Mouse (Mus musculus) heart, adult 18-20 months (tissue): ENCODE measurements around the gene Zswim8. TPM values are rescaled to one million over a fixed set of nuclear protein-coding genes. Genes with fewer than 3 reads are reported as not detected.

Experiments used
- DNase-seq, 2 experiments: peaks; one replicate each; pipeline ENCODE4 v3.0.0; 2021 to 2022; ENCODE audit warnings: mixed read lengths in 1 of 2
- total RNA-seq, 2 experiments: library from RNA; stranded (reverse); gene quantifications; 2 replicates each; pipeline ENCODE4 v1.2.3; 2021

Zswim8 gene
- total RNA-seq, 2 experiments from 2014 or later, result 28.5 to 36.0 TPM

- peak in 1 of 2 experiments; percentile 57 for DNase-seq
Observed at GRCm38 (mm10) chr14:20730853-20731602, 23.7 kb downstream of the Zswim8 start.

DNA sequence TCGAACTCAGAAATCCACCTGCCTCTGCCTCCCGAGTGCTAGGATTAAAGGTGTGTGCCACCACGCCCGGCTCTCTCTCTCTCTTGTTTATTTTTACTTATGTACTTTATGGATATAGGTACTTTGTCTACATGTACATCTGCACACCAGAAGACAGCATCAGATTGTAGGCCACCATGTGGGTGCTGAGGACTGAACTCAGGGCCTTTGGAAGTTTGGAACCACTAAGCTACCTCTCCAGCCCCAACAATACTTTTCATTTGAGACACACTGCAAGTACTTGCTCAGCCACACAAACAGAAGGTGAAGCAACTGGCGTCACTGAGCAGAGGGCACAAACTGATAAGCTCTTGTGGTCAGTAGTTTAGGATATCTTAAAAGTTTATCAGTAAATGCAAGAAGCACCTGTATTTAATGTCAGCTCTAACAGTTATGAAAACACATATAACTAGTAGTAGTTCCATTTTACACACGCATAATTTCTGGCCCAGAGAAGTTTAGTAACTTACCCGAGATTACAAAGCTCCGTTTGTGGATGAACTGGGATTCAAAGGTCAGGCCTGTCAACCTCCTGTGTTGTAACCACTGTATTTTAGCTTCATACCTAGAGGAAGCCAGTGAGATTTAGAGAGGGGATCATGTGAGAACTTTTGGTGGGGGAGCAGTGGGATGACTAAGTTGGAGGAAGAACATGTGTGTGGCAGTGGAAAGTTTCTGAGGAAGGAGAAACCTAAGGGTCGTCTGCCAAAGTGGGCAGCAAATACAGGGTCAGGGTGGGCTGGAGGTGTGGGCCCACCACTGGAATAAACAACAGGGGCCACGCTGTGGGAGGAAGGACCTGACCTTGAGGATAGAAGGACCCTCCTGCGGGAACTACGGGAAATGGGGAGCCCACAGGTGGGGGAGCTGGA is 25.9 kb downstream of the Zswim8 start:
- DNase-seq, result no peak

DNA sequence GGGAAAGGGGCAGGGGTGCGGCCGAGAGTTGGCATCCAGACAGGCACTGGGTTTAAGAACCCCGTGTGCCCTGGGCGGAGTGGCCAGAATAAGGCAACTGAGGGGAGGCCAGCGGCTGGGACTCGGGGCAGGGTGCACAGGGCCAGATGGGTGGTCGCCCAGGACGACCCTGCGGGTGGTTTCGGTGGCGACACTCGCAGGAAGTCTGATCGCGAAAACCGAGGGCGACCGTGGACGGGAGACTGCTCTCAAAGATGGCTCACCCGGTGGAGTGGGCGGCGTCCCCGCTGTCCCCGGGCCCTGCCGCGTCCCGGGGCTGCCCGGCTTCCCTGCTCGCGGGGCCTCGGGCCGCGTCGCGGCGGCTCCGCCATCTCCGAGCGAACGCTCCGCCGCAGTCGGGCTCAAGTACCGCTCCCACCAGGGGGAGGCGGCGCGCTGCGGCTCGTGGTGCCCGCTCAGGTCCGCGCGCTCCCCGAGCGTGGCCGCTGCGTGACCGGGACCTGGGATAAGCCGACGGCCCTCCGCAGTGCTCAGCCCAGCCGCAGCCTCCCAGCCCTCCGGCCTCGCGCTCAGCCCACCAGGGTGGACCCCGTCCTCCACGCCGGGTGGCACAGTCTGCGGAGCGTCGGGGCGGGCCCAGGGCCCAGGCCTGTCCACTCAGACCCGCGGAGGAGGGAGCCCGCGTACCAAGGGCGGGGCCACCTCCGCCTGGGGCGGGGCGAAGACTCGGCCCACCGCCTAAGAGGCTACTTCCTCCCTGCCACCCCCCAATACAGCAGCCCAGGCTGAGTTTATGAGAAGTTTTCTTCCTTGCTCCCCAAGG is 26.8 kb downstream of the Zswim8 start, which contains the start of gene Ndst2:
Ndst2 (minus strand) TSS at position 611 of the 823 bp plus-strand sequence.
- peak; percentile 91 to 94 for DNase-seq

- DNase-seq, result no peak
Observed at GRCm38 (mm10) chr14:20735052-20735451, 27.7 kb downstream of the Zswim8 start.

DNA sequence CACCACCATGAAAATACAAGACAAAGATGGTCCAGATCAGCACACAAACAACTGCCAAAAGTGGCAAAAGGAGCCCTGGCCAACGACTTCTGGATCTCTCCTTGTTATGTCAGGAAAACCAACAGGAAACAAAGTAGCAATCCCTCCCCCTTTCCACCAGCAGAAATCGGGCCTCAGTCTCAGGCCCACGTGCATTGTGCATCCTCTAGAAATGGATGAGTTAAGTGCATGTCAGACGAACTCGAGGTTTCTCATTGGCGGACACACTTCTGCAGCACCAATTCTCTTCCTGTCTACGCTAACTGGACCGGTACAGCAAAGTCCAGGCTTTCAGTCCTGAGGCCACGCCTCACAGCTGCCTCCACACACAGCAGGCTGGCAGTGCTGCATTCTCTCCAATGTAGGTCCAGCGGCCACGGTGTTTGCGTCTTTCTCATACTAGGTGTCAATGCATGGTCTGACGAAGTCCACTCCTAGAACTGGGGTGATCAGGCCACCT is 28.6 kb downstream of the Zswim8 start:
- DNase-seq, result no peak

GRCm38 (mm10) chr14:20737306-20737705 is 30.0 kb downstream of the Zswim8 start:
- peak; percentile 65 to 77 for DNase-seq

GRCm38 (mm10) chr14:20738511-20738910 is 31.2 kb downstream of the Zswim8 start:
- DNase-seq, result no peak

DNA sequence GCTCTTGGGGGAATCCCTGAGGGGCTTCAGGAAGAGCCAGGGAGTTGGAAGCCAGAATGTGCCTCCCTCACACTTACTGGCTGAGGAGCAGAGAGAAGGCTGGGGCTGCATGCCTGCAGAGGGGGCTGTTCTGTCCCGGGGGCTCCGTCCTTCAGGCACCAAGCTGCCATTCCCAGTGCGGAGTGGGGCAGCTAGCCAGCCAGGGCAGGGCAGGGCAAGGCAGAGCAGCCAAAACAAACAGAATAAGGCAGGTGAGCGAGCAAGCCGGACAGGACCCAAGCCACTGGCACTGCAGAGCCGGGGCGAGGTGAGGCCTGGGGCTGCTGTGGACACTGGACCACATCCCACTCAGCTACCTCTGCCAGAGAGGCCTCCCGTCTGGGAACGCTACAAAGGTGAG is 33.9 kb downstream of the Zswim8 start:
- DNase-seq, result no peak

DNA sequence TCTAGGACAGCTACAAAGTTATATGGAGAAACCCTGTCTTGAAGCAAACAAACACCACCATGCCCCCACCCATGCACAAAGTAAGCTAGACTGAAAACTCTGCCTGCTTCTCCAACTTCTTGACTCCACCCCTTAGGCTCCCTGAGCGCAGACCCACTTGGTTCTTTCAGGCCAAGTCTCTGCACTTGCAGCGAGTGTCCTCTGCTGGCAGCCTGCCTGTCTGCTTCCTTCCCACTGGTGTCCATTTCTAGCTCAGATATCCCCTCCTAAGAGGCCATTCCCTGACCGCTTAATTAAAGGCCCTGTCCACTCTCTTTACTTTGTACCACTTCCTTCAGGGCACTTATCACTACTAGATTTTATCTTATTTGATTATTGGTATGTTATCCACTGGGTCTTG is 36.3 kb downstream of the Zswim8 start:
- no peak for DNase-seq

DNA sequence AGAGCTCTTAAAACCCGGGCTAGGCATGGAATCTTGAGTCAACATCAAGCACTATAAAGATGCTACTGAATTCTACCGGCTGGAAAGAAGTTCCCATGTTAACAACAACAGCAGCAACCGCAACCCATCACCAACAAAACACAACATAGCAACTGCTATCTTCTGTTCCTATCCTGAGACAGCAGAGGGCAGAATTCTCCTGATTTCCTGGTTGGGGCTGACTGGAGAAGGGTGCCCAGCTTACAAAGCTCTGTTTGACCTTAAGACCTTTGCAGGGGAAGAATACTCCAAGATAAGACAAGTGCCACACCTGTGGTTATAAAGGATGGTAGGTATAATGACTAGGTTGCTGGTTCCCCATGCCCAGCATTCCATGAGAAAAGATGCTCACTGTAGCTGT is 39.6 kb downstream of the Zswim8 start:
- DNase-seq, result no peak

GRCm38 (mm10) chr14:20748388-20748787 is 41.0 kb downstream of the Zswim8 start:
- DNase-seq, result no peak

DNA sequence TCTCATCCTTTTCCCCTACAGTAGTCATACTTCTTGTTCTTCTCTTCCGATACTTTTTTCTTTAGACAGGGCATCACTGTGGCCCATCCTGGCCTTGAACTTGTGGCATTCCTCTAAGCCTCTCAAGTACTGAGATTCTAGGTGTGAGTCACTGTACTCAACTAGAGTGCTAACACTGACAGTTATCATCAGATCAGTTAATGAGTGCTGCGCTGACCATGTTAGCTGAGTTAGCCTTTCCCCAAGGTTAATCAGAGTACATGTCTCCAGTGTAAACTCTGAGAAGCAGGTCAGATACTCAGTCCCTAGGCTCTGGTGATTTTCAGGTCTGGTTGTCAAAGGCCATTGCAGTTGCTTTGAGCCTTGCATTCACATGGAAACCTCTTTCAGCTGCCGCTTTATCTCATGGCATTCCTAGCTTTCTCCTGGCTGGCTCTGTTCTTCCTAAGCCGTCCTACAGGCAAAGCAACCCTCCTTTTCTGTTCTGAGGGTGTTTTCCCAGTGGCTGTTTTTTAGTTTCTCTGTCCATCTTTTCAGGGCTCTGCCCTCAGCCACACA is 42.2 kb downstream of the Zswim8 start:
- no peak for DNase-seq

- DNase-seq, result no peak
Observed at GRCm38 (mm10) chr14:20750503-20750902, 43.2 kb downstream of the Zswim8 start.

GRCm38 (mm10) chr14:20753792-20754191 is 46.4 kb downstream of the Zswim8 start:
- no peak for DNase-seq

DNA sequence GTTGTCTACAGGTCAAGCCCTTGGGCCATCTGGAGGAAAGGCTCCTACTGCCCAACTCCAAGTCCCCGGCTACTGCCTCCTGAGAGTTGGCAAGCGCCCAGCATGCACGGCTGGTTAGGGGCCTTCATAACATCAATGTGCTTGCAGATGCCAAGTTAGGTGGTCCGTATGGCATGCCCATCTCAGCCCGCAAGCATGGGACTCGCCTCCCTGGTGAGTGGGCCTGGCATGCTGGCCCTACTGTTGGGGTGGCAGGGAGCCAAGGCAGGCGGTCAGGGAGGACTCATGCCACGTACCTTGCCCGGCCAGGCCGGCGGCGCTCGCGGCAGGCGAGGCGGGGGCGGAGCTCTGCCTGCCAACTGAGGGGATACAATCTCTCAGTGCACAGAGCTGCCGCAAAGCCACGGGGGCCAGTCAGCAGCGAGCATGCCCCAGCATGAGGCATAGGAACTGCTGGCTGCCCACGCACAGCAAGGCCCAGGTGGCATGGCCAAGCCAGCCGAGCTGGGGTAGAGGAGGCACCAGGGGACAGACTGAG is 50.1 kb downstream of the Zswim8 start:
- DNase-seq, result peak; percentile 47 to 53

GRCm38 (mm10) chr14:20758768-20759435 is 51.5 kb downstream of the Zswim8 start:
- no peak for DNase-seq

DNA sequence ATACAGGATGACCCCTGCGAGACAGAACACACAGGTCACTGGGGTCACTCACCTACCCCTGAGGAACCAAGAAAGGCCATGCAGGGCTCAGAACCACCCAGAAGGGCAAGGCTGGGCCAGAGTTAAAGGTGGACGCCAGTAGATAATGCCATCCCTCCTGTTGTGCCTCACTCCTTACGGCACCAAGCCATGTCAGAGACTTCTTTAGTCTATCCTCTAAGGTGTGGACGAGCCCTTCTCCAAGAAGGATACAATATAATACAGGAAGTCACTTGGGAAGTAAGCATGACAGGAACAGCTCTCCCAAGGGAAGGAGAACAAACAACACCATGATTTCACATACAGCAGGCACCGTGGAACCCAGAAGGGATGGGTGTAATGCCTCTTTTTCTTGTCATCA is 57.6 kb downstream of the Zswim8 start:
- peak; percentile 26 to 33 for DNase-seq

DNA sequence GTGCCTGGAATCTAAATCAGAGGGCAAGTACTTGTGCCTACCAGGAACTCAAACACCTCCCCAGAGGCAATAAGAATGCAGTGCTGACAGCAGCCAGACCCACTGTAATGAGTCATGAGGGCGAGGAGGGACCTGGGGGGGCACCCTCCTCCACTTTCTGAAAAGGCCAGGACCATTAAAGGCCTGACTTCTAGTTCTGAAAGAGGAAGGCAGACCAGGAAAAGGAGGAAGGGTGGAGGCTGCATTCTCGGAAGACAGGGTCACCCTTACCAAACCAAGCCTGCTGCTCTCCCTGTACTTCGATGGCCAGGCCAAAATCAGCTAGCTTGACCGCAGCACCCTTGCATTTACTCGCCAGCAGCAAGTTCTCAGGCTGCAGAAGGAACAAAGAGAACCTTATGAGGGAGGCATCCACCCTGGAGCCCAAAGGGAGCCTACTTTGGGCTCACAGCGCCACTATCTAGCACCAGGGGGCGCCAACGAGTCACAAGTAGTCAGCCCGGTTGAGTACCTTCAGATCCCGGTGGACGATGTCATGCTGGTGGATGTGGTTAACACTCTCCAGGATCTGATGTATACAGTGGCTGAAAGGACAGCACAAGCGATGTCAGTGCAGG is 58.4 kb downstream of the Zswim8 start:
- DNase-seq, result peak; percentile 93 to 97

GRCm38 (mm10) chr14:20767936-20768335 is 60.6 kb downstream of the Zswim8 start:
- no peak for DNase-seq

GRCm38 (mm10) chr14:20768581-20768980 is 61.2 kb downstream of the Zswim8 start:
- DNase-seq, result peak; percentile 44 to 62
